Mouse (Mus musculus) stomach, postnatal 0 days (tissue): ENCODE data around the gene Ptpn5. TPM values are rescaled to one million over a fixed set of nuclear protein-coding genes. Genes with fewer than 3 reads are reported as not detected.

Experiments used
- ATAC-seq: fragments of 200-750 bp; cut with Nextera tagmentation; 2 replicates; pipeline ENCODE4 v1.8.0; 2017; ENCODE audit not compliant: low FRiP score, low TSS enrichment
- DNase-seq: peaks from one replicate; pipeline ENCODE4 v3.0.0-alpha.2; 2016; ENCODE audit warnings: low spot score
- H3K27ac ChIP-seq: fragments of 300-500 bp; sonication (generic); replicated peaks from 2 replicates; pipeline ENCODE4 v1.5.1; 2014; ENCODE audit warnings: mild to moderate bottlenecking, control low read depth
- H3K27me3 ChIP-seq: fragments of 300-500 bp; sonication (generic); 2 replicates; pipeline ENCODE4 v1.6.1; 2014; ENCODE audit warnings: low read length; ENCODE audit not compliant: control insufficient read depth, insufficient read depth
- H3K36me3 ChIP-seq: fragments of 300-500 bp; sonication (generic); 2 replicates; pipeline ENCODE4 v1.6.1; 2014; ENCODE audit warnings: low read length, mixed read lengths; ENCODE audit not compliant: control insufficient read depth, insufficient read depth
- H3K4me1 ChIP-seq: fragments of 300-500 bp; sonication (generic); replicated peaks from 2 replicates; pipeline ENCODE4 v1.6.1; 2014; ENCODE audit warnings: antibody characterized with exemption; ENCODE audit not compliant: control insufficient read depth, insufficient read depth
- H3K4me2 ChIP-seq: fragments of 300-500 bp; sonication (generic); replicated peaks from 2 replicates; pipeline ENCODE4 v1.6.1; 2014; ENCODE audit warnings: low read depth, mild to moderate bottlenecking, control low read depth, moderate library complexity
- H3K4me3 ChIP-seq: fragments of 300-500 bp; sonication (generic); 2 replicates; pipeline ENCODE4 v1.5.1; 2014; ENCODE audit warnings: low read depth, low read length, control low read depth
- H3K9ac ChIP-seq: fragments of 300-500 bp; sonication (generic); 2 replicates; pipeline ENCODE4 v1.6.1; 2014; ENCODE audit warnings: mild to moderate bottlenecking, low read length, control low read depth, mixed read lengths
- H3K9me3 ChIP-seq: fragments of 300-500 bp; sonication (generic); 2 replicates; pipeline ENCODE4 v1.6.1; 2016; ENCODE audit warnings: low read length; ENCODE audit not compliant: control insufficient read depth
- CTCF ChIP-seq: IDR thresholded peaks from 2 replicates; pipeline ENCODE4 v1.5.1; 2016; ENCODE audit warnings: antibody characterized with exemption, low read depth, mild to moderate bottlenecking, moderate library complexity
- EP300 ChIP-seq: optimal IDR thresholded peaks from 2 replicates; pipeline ENCODE3; 2016; ENCODE audit warnings: antibody characterized with exemption
- WGBS: fragments of 180-500 bp; shearing (Covaris S2); extraction: QIAGEN DNeasy Blood & Tissue Kit; methylation state at CpG from one replicate; pipeline ENCODE4 v1.1.7; 2014; 5-methylcytosine and 5-hydroxymethylcytosine counted together
- polyA plus RNA-seq: library from polyadenylated mRNA; unstranded; fragments of >200 nt; fragmentation: Nextera tagmentation; extraction: Ambion mirVana; gene quantifications from 2 replicates; pipeline ENCODE4 v1.2.1, GENCODE M21; 2015

The Ptpn5 gene
- polyA plus RNA-seq, 1 experiment from 2014 or later: 0.33 TPM

GRCm38 (mm10) chr7:47099306-47099705, 34.2 kb downstream of the Ptpn5 start:
- ATAC-seq (no peak), DNase-seq (no peak)
- no peaks in the 10 kb centered on the region for H3K36me3 ChIP-seq
- no peak overlapping the region for H3K4me3 ChIP-seq
- TF ChIP-seq CTCF (no peak), EP300 (no peak)
- no peak overlapping the region for H3K9ac ChIP-seq
- no peak overlapping the region for H3K4me2 ChIP-seq
- H3K27ac ChIP-seq: no peak overlapping the region
- no peaks in the 10 kb centered on the region for H3K4me1 ChIP-seq
- H3K27me3 ChIP-seq: no peaks in the 10 kb centered on the region
- WGBS: 82% methylated on average over 7 of the region's 7 CpGs
- H3K9me3 ChIP-seq: no peaks in the 10 kb centered on the region

- H3K4me3 ChIP-seq: no peak overlapping the region
- H3K36me3 ChIP-seq: no peaks in the 10 kb centered on the region
- no peak overlapping the region for H3K9ac ChIP-seq
- 45% methylated on average over 7 of the region's 7 CpGs for WGBS
- no peak overlapping the region for H3K27ac ChIP-seq
- ATAC-seq (no peak), DNase-seq (no peak)
- H3K4me1 ChIP-seq: no peaks in the 10 kb centered on the region
- H3K9me3 ChIP-seq: no peaks in the 10 kb centered on the region
- TF ChIP-seq CTCF (peak; percentile 25; the same call in 1 of the 2 replicates), EP300 (no peak)
- no peaks in the 10 kb centered on the region for H3K27me3 ChIP-seq
- H3K4me2 ChIP-seq: no peak overlapping the region
Measured at GRCm38 (mm10) chr7:47098044-47098443, 35.4 kb downstream of the Ptpn5 start.

GRCm38 (mm10) chr7:47094969-47095368, 38.5 kb downstream of the Ptpn5 start:
- 40% methylated on average over 2 of the region's 2 CpGs for WGBS
- 0 out of 2 replicates have a peak, but pooled peaks have one; percentile 51 for ATAC-seq
- Histone ChIP-seq H3K4me2 (no peak overlapping the region), H3K4me3 (no peak overlapping the region), H3K27ac (no peak overlapping the region), H3K9me3 (no peaks in the 10 kb centered on the region), H3K9ac (no peak overlapping the region), H3K27me3 (no peaks in the 10 kb centered on the region), H3K4me1 (no peaks in the 10 kb centered on the region), H3K36me3 (no peaks in the 10 kb centered on the region)
- no peak for TF ChIP-seq CTCF
- TF ChIP-seq EP300: no peak
- no peak for DNase-seq

- DNase-seq (no peak), ATAC-seq (no peak)
- no peak for TF ChIP-seq EP300
- no peaks in the 10 kb centered on the region for H3K27me3 ChIP-seq
- 85% methylated on average over 5 of the region's 5 CpGs for WGBS
- no peak overlapping the region for H3K27ac ChIP-seq
- H3K4me1 ChIP-seq: no peaks in the 10 kb centered on the region
- H3K9me3 ChIP-seq: no peaks in the 10 kb centered on the region
- H3K4me3 ChIP-seq: no peak overlapping the region
- H3K4me2 ChIP-seq: no peak overlapping the region
- H3K9ac ChIP-seq: no peak overlapping the region
- no peaks in the 10 kb centered on the region for H3K36me3 ChIP-seq
Measured at GRCm38 (mm10) chr7:47093935-47094334, 39.5 kb downstream of the Ptpn5 start.

- Histone ChIP-seq H3K4me1 (no peaks in the 10 kb centered on the region), H3K9me3 (no peaks in the 10 kb centered on the region), H3K9ac (no peak overlapping the region), H3K27me3 (no peaks in the 10 kb centered on the region), H3K4me3 (no peak overlapping the region), H3K27ac (no peak overlapping the region), H3K4me2 (no peak overlapping the region), H3K36me3 (no peaks in the 10 kb centered on the region)
- WGBS: 29% methylated on average over 1 of the region's 1 CpGs
- TF ChIP-seq CTCF (no peak), EP300 (no peak)
- ATAC-seq: no peak
- DNase-seq: no peak
Measured at GRCm38 (mm10) chr7:47085075-47085474, 48.4 kb downstream of the Ptpn5 start.

GRCm38 (mm10) chr7:47081277-47081676, 52.2 kb downstream of the Ptpn5 start:
- DNase-seq: peak; percentile 70
- H3K9ac ChIP-seq: no peak overlapping the region
- ATAC-seq: no peak

More at GRCm38 (mm10) chr7:47081277-47081676, 52.2 kb downstream of the Ptpn5 start:
- Histone ChIP-seq H3K4me1 (no peaks in the 10 kb centered on the region), H3K9me3 (no peaks in the 10 kb centered on the region), H3K4me3 (no peak overlapping the region), H3K4me2 (no peak overlapping the region), H3K27me3 (no peaks in the 10 kb centered on the region), H3K36me3 (no peaks in the 10 kb centered on the region), H3K27ac (no peak overlapping the region)
- 20% methylated on average over 6 of the region's 6 CpGs for WGBS
- TF ChIP-seq EP300: no peak
- peak; percentile 99 for TF ChIP-seq CTCF
